Mouse (Mus musculus) layer of hippocampus, adult 2 months (tissue): ENCODE results near the gene Atxn1. TPM values are rescaled to one million over a fixed set of nuclear protein-coding genes. Genes with fewer than 3 reads are reported as not detected.

ENCODE experiments used
- DNase-seq, 2 experiments: peaks; one replicate each; pipeline ENCODE4 v3.0.0; 2022; ENCODE audit warnings: low spot score in 2 of 2
- H3K27ac ChIP-seq: fragments of 200-600 bp; 2 replicates; pipeline ENCODE4 v1.8.1; 2022
- H3K4me3 ChIP-seq: fragments of 200-600 bp; 2 replicates; pipeline ENCODE4 v1.8.1; 2022; ENCODE audit warnings: mild to moderate bottlenecking
- CTCF ChIP-seq: fragments of 200-600 bp; conservative IDR thresholded peaks from 2 replicates; pipeline ENCODE4 v1.8.1; 2022; ENCODE audit warnings: antibody characterized with exemption, mild to moderate bottlenecking, moderate library complexity
- total RNA-seq, 2 experiments: library from RNA; stranded (reverse); gene quantifications; 2 replicates each; pipeline ENCODE4 v1.2.3; 2021

The Atxn1 gene
- total RNA-seq, 2 experiments from 2014 or later: 128 to 131 TPM

- no peak for TF ChIP-seq CTCF
- no peak overlapping the region for H3K4me3 ChIP-seq
- no peak for DNase-seq
- no peak overlapping the region for H3K27ac ChIP-seq
Measured at GRCm38 (mm10) chr13:45897571-45897970, 67.2 kb downstream of the Atxn1 start.

- H3K4me3 ChIP-seq: no peak overlapping the region
- H3K27ac ChIP-seq: no peak overlapping the region
- no peak for TF ChIP-seq CTCF
- no peak for DNase-seq
Measured at GRCm38 (mm10) chr13:45894760-45895159, 70.0 kb downstream of the Atxn1 start.

GRCm38 (mm10) chr13:45894234-45894633 is 70.6 kb downstream of the Atxn1 start:
- no peak for TF ChIP-seq CTCF

GRCm38 (mm10) chr13:45891073-45891472 is 73.7 kb downstream of the Atxn1 start:
- DNase-seq: no peak
- no peak overlapping the region for H3K4me3 ChIP-seq
- H3K27ac ChIP-seq: no peak overlapping the region
- TF ChIP-seq CTCF: no peak

More at GRCm38 (mm10) chr13:45894234-45894633, 70.6 kb downstream of the Atxn1 start:
- H3K27ac ChIP-seq: no peak overlapping the region
- no peak for DNase-seq
- H3K4me3 ChIP-seq: no peak overlapping the region

- no peak for TF ChIP-seq CTCF
- DNase-seq: no peak
- H3K27ac ChIP-seq: no peak overlapping the region
- no peak overlapping the region for H3K4me3 ChIP-seq
Measured at GRCm38 (mm10) chr13:45888953-45889749, 75.7 kb downstream of the Atxn1 start.

GRCm38 (mm10) chr13:45884878-45885277 is 79.9 kb downstream of the Atxn1 start:
- Histone ChIP-seq H3K27ac (no peak overlapping the region), H3K4me3 (no peak overlapping the region)
- no peak for DNase-seq
- TF ChIP-seq CTCF: no peak

GRCm38 (mm10) chr13:45883791-45884238 is 81.0 kb downstream of the Atxn1 start:
- DNase-seq: no peak
- Histone ChIP-seq H3K27ac (no peak overlapping the region), H3K4me3 (no peak overlapping the region)
- TF ChIP-seq CTCF: no peak

- H3K4me3 ChIP-seq: no peak overlapping the region
- no peak for TF ChIP-seq CTCF
- DNase-seq: no peak
- H3K27ac ChIP-seq: no peak overlapping the region
Measured at GRCm38 (mm10) chr13:45882976-45883440, 81.8 kb downstream of the Atxn1 start.

- H3K4me3 ChIP-seq: no peak overlapping the region
- no peak for DNase-seq
- no peak overlapping the region for H3K27ac ChIP-seq
- TF ChIP-seq CTCF: no peak
Measured at GRCm38 (mm10) chr13:45880543-45880845, 84.3 kb downstream of the Atxn1 start.

GRCm38 (mm10) chr13:45879746-45880542 is 84.9 kb downstream of the Atxn1 start:
- no peak for DNase-seq
- TF ChIP-seq CTCF: no peak
- no peak overlapping the region for H3K27ac ChIP-seq
- H3K4me3 ChIP-seq: no peak overlapping the region

GRCm38 (mm10) chr13:45876939-45877338 is 87.9 kb downstream of the Atxn1 start:
- H3K27ac ChIP-seq: no peak overlapping the region
- no peak overlapping the region for H3K4me3 ChIP-seq
- no peak for DNase-seq
- TF ChIP-seq CTCF: no peak

GRCm38 (mm10) chr13:45876368-45876760 is 88.4 kb downstream of the Atxn1 start:
- no peak for DNase-seq
- Histone ChIP-seq H3K4me3 (no peak overlapping the region), H3K27ac (no peak overlapping the region)
- TF ChIP-seq CTCF: no peak

- TF ChIP-seq CTCF: no peak
- Histone ChIP-seq H3K4me3 (no peak overlapping the region), H3K27ac (no peak overlapping the region)
- no peak for DNase-seq
Measured at GRCm38 (mm10) chr13:45875686-45876367, 89.0 kb downstream of the Atxn1 start.
